Mouse (Mus musculus) fibroblast of lung, adult 2 months (primary cell): ENCODE measurements around the gene Dennd4a.
A peak's percentile ranks its signal among the peaks of the same experiment; 100 is the strongest.
"Not testable (repeated sequence)": the region's sequence is repeated elsewhere in the genome, so short reads cannot be mapped to it uniquely, and the experiment has no call there.

Experiments used
- DNase-seq: peaks from one replicate; pipeline ENCODE4 v3.0.0-alpha.2; 2011; ENCODE audit warnings: low read depth

The Dennd4a gene

DNA sequence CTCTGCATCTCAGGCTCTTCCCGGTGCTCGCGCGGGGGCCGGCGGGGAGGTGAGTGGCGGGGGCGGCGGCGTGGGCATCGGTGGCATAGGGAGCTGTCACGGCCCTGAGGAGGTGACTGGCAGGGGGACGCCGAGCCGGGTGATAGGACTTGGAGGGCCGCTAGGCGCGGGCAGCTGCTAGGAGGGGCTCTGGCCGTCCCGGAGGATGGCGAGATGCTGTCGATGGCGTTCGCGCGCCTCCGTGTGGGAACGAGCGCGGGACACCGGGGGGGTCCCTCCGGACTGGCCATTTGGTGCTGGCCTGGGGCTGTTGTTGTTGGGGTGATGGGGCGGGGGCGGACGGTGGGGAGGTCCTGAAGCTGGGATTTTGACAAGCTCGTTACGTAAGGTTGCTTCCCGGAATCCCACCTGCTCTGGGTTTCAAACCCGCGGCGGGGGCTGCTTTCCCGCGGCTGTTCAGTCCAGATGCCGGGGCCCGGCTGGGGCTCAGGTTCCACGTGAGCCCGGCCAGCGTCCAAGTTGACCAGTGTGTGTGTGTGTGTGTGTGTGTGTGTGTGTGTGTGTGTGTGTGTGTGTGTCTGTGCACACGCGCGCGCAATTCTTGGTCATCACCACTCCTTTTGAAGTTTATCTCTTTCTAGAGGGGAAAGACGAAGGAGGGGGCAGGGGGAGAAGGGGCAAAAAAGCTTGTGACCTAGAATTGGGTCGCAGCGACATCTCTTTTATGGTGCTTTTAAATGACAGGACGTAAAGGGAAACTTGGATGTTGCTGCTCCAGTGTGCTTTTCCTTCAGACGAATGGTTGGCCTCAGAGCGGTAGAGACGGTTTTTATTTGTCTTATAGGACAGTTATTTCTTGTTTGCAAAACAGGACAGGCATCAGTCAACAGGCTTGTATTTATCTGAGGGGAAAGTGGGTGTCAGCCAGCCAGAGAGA lies 666 bp downstream of the Dennd4a start:
- DNase-seq: no peak

DNA sequence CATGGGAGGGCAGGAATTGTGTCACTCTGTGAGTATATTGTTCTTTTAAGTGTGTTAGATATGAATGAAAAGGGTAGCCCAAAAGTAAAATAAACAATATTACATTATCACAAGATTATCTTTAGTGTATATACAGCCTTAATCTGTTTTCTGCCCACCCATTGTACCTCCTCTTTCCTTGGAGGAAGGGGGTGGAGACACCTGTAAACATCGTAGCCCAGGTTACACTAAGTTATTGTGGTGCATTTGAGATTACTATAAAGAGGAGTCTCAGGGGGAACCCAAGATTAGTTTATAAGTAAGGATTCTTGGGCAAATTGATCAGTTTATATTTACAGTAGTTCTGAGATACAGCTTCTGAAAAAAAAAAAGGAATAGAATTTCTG lies 1.3 kb downstream of the Dennd4a start:
- no peak for DNase-seq

DNA sequence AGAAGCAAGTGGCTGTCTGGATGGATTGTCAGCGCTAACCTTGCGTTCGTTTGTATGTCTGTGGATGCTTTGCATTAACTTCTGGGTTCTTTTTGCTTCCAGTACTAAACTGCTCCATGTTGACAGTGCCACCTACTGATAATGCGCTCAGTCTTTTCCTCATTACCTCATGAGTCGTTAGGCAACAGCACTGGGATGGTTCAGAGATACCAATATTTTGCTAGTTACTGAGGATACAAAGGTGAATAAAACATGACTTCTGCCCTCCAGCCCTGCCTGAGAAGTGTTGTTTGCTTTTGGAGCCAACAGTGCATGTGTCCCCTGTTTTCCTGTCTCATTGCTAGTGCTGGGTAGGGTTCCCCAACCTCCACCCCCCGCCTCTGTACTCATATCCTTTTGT lies 3.1 kb downstream of the Dennd4a start:
- DNase-seq: no peak

DNA sequence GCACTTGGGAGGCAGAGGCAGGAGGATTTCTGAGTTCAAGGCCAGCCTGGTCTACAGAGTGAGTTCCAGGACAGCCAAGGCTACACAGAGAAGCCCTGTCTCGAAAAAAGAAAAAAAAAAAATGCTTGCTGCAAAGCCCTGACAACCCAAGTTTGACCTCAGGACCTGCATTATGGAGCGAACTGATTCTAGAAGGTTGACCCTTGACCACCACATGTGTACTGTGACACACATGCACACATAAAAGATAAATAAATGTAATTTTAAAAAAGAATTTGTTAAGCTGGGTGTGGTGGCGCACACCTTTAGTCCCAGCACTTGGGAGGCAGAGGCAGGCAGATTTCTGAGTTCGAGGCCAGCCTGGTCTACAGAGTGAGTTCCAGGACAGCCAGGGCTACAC lies 8.5 kb downstream of the Dennd4a start:
- not testable (repeated sequence) for DNase-seq

DNA sequence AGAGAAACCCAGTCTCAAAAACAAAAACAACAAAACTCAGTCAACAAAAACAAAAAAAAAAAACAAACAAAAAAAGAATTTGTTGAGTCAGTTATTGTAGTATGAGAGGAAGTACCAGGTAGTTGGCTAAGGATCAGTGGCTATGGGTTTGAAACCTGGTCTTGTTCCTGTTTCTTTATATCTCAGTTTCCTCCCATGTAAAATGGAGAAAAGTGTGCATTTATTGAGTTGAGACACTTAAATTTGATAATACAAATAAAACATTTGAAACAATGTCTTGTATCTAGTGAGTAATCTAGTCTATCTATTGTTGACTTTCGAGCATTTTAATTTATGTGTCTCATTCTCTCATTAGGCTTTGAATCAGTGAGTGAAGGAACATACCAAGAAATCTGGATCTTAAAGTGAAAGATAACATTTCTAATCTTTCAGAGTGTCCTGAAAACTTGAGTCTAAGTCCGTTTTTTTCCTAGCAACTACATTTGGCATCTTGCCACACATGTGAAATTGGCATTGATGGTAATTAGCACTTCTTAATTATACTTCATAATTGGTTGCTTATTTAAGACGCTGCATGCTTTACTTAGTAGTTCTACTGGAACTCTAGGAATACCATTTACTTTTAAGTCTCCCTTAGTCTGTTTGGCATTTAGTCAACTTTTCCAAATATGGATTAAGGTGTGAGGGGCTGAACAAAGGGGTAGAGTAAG lies 9.1 kb downstream of the Dennd4a start:
- DNase-seq: no peak

DNA sequence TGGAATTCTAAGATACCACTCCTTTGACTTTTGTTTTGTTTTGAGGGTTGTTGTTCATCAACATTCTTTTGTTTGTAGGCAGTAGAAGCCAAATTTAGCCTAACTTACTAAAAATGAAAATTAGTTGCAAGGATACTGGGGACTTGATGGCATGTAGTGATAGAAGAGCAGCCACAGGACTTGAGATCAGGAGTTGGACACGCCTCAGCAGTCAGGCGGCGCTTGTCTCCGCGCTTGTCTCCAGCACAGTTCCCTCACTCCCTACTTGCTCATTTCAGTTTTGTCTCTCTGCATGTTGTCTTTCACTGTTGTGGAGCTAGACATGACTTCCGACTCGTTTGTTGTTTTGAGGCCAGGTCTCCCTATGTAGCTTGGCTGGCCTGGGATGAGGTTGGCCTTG lies 11.1 kb downstream of the Dennd4a start:
- DNase-seq: no peak

DNA sequence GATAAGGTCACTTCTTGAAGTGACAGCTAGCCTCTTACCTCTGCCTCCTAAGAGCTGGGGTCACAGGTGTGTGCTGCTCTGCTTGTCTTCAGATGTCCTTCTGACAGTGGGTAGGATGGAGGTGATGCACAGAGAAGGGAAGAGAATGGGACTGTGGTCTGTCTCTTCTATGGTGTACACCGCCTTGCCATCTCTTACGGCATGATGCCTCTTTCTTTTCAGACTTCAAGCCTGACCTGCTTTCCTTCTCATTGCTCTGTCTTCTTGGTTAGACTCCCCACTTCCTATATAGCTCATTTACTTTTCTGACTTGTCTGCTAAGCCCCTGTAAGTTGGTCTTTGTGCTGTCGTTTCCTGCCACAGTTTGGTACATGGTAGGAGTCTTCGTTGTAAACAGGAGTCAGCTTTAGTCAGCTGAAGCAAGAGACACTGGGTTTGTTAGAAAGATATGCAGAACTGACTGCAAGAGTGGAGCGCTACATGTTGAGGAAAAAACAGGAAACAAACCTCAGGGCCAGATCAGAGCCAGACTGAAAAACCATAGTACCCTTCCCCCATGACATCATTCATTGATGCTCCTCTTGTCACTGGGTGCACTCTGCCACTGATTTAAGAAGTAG lies 13.4 kb downstream of the Dennd4a start:
- DNase-seq: no peak

DNA sequence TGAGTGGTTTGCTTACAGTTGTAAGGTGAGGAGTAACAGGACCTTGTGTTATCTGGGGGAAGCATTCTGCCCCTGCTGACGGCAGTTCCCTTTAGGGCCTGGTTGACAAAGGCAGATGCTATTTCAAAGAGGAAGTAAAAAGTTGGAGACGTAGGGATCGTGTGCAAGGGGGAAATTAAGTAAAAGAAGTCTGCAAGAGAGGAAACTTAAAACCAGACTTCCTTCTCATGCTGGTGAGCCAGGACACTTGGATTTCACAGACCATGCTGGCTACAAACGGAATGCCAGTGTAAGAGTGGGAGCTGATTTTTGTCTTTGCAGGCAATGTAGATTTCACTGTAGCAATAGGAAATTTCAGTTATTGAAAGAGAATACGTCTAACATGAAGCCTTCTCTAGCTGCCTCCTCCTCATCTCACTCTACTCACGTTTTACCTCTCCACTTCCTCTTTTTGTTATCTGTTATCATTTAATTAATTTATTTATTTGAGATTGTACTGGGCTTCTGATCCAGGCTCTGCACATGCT lies 19.0 kb downstream of the Dennd4a start:
- no peak for DNase-seq

DNA sequence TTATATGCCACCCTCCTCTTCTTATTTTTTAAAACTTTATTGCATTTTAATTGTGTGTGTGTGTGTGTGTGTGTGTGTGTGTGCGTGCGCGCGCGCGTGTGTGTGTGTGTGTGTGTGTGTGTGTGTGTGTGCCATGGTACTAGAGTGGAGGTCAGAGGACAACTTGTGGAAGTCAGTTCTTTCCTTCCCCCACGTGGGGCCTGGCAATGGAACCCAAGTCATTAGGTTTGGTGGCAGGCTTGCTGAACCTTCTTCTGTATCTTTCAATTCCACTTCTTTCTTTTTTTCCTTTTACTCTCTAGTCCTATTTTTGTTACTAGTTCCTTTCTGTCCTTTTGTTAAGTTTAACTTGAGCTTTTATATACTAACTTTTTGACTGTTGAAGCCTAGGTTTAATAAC lies 19.5 kb downstream of the Dennd4a start:
- DNase-seq: no peak

DNA sequence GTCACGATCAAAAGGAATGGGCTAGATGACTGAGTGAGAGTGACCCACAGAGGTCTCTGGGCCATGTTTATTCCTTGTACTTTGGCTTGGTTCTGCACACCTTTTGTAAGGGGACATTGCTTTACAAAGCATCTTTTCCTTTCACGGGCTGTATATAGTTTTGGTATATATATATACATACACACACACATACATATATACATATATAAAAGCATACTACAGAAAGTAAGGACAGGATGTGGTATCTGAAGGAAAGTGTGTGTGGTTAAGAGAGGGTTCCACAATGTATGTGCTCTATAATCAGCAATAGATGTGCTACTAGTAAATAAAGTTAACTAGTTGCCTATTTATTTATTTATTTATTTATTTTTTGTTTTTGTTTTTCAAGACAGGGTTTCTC lies 20.6 kb downstream of the Dennd4a start:
- no peak for DNase-seq

DNA sequence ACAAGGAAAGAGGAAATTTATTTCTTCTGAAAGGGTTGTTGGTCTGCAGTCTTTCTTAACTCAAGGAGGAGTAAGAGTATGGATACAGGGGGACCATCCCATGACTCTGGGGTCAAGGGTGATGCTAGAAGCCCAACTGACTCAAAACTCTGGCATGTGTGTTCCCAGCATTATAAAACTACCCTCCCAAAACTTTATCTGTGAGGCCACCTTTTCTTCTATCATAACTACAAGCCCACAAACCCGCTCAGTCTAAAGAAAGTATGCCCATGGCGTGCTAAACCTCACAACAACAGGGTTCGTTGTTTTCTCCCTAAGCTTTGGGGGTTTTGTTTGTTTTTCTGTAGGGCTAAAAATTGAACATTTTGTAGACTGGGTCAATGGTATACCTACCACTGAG lies 23.3 kb downstream of the Dennd4a start:
- DNase-seq: no peak

DNA sequence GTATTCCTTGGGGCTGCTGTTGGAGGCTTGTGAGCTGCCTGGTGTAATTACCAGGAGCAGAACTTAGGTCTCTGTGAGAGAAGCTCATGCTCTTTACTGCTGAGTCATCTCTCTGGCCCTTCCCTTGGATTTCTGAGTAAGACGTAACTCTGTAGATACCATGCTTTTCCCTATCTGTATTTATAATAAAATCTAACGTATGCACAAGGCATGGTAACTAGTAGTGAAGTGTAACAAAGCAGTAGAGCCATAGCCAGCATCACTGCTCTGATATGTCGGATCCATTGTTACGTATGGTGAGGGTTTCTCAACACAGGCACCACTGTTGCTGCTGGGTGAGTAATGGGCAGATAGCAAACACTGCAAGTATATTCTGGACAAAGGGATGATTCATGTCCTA lies 34.2 kb downstream of the Dennd4a start:
- DNase-seq: no peak

DNA sequence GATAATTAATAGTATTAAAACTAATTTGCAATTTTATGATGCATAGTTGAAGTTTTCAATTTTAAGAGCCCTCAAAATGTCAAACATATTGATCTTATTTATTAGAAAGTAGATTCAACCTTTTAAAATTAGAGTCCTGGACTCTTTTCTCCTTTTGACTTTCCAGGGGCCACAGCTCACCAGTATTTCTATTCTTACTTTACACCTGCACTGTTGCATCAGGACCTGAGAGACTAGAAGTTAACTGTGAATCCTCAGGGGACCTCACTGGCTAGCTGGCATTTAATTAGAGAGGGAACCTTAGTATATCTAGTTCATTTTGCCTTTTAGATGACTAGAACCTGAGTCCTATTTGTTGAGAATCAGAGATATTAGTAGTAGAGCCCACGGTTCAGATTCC lies 38.4 kb downstream of the Dennd4a start:
- no peak for DNase-seq

DNA sequence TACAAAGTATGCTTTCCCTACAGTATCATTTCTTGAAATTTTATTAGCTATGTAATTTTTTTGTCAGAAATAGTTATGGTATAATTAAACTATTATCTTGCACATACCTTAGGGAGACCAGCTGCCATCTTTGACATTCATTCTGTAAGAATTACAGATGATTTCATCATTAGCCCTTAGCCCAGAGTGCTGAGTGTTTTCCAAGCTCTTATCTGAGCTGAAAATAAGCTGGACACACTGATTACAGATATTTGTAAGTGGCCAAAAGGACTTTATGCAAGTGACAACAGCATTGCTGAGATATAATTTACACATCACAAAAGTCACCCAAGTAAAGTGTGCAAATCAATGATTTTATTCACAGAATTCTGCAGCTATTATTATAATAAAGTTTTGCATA lies 48.9 kb downstream of the Dennd4a start:
- DNase-seq: no peak

DNA sequence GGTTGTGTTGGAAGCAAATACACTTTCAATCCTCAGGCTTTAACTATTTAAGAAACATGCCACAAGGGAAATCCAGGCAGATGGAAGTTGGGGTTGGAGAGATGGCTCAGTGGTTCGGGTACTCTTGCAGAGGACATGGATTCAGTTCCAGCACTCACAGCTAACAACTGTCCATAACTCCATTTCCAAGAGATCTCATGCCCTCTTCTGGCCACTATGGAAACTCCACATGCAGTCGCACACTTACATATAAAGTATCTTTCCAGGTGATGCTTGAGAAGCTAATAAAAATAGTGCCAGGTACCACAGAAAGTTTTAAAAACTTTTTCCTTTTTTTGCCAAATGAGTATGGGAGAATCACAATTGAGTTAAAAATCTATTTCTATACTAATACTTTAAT lies 51.5 kb downstream of the Dennd4a start:
- DNase-seq: no peak

DNA sequence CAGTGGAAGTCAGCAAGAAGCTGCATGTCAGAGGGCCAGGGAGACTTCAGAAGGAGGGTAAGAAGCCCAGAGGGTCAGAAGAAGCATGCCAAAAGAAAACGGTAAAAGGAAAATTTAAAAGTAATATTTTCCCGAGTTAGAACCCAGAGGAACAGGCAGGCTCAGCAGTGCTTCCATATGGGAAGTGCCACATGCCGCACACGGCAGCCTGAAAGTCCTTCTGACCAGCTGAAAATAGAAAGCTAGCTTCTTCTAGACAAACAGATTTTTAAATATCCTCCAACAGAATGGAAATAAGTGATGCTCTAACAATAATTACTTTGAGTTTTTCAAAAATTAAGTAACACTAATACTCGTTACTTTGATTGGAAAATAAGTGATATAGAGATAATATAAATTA lies 74.9 kb downstream of the Dennd4a start:
- no peak for DNase-seq

DNA sequence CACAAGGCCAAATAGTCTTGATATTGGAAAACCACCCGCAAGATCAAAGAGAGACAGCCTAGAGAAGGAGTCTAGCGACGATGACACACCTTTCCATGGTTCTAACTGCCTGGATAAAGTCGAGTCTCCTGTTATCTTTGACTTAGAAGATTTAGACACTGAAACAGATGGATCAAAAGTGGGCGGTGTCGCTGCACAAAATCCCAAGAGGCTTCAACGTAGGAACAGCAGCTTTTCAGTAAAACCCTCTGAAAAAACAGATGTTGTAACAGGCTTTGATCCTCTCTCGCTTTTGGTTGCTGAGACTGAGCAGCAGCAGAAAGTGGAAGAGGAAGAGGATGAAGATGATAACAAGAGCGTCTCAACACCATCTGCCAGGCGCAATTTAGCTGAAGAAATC lies 85.5 kb downstream of the Dennd4a start:
- no peak for DNase-seq

DNA sequence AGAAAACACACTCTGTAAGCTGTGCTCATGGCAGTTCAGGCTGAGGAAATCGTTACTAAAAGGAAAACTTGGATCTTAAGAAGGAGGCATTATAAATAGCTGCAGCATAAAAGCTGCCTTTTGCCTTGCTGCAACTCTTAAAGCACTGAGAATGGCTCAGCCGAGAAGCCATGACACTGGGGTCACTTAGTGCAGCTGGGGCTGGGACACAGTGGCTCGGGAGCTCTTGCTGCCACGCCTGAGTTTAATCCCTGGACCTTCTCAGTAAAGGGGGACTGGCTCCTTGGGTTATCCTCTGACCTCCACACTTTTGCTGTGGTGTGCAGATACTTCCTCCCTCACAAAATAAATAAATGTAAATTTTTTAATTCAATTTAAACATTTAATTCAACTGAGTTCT lies 91.7 kb downstream of the Dennd4a start:
- DNase-seq: no peak

DNA sequence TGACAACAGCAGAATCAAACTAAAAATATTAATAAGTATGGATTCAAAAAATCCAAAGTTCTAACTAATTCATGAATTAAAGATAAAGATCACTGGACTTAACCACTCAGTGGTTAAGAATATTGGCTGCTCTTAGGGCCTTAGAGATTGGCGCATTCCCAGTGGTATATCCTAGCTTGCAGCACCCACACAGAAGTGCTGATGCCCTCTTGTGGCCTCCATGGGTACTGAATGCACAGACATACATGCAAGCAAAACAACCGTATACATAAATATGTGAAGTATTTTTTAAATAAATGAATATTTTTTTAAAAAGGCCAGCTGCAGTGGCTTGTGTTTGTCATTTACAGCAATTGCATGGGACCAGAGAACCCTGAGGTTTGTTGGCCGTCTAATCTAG lies 92.2 kb downstream of the Dennd4a start:
- DNase-seq: peak; percentile 52

DNA sequence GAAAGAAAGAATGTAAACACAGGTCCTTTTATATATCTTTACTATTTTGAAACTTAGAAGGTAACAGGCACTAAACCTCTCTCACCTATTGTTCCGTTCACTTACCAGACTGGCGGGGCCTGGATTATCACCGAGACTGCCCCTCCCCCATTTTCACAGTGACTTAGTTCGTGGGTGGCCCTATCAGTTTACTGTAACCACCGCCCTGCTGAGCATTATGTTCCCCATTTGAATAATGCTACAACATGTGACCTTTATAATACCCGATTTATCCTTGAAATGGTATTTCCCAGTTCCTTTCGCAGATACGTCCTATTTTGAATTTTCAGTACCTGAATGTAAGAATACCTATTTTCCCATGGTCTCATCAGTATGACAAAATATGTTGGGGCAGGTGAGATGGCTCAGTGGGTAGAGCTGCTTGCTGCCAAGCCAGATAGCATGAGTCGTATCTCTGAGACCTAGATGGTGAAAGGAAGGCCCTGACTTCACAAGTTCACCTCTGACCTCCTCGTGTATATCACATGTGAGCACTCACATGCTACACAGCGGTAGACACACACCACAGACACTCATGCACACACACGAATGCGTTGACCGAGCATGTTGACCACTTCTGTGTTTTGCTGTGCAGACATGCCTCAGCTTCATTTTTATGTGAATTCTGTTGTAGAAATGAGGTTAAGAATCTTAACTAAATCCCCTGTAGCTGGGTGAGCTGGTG lies 93.9 kb downstream of the Dennd4a start:
- no peak for DNase-seq

DNA sequence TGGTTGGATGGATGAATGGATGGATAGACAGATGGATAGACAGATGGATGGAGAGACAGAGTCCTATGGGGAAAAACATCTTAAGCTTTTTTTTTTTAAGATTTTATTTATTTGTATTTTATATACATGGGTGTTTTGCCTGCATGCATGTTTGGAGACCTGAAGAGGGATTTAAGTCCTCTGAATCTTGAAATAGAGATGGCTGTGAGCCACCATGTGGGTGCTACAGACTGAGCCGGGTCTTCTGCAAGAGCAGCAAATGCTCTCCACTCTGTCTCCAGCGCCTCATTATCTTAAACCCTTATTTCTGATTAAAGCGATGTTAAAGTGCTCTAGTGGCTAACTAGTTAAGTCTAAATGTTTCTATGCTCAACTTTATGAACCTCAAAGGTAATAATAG lies 96.3 kb downstream of the Dennd4a start:
- no peak for DNase-seq

DNA sequence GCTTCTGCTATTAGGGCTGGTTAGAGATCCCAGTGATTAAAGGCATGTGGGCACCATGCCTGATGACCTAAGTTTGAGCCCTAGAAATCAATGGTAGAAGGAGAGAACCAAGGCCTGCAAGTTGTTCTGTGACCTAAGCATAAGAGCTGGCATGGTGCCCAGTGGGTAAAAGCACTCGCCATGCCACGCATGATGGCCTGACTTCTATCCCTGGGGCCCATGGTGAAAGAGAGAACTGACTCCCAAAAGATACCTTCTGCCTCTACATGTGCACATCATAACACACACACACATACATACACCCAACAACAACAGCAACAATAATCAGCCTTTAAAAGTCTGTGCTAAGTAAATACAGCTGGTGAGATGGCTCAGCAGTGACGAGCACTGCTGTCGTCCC lies 102.3 kb downstream of the Dennd4a start:
- no peak for DNase-seq
